Mouse (Mus musculus): ENCODE results near the gene Vdac1.

DNA sequence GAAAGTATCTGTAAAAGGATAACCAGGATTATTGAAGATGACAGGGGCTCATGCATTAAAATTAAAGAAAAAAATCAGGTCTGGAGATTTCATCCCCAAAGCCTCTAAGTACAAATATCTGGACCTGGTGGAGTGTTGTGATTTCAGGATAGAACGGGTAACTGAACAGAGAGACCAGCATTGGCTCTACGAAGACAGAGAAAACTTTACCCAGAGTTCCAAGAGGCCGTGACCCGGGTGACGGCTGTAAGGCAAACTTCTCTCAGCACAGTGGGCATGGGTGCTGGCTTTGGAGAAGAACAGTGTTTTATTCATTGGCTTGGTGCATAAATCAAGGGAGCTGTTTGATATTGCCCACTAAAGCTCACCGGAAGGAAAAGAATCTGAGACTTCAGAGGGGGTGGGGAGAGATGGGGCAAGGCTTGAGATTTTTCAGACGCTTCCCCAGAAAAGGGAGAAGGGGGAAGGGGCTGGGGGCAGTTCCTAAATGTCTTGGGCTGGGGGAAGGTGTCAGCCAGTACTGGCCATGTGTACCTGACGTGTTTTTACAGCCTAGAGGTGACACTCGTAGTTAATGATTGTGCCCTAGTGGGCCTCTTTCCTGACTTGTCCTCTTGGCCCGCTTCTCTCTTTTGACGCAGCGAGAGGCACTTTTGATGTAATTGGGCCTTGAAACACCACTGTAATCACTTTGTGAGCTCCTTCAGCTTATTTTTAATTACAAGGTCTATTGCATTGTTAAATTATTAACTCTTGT lies 59.8 kb downstream of the Vdac1 start:
- TF ChIP-seq CTCF (conservative IDR thresholded peaks at IDR 0.05; ENCODE audit: insufficient read depth, insufficient read length, low read depth, low read length) = no peak
- TF ChIP-seq POLR2A (IDR thresholded peaks at IDR 0.05; ENCODE audit: low read depth, low read length) = no peak
